Mouse (Mus musculus) erythroblast, embryonic 14.5 days (primary cell): Measurements from ENCODE around the gene Clasp1.

Experiments
- GATA1 ChIP-seq: IDR thresholded peaks from 2 replicates; pipeline ENCODE4 v1.6.1; 2012; ENCODE audit warnings: low read length, inconsistent platforms, mixed read lengths
- TAL1 ChIP-seq: IDR thresholded peaks from 3 replicates; pipeline ENCODE4 v1.6.1; 2012; ENCODE audit warnings: low read length, inconsistent platforms, mixed read lengths

DNA sequence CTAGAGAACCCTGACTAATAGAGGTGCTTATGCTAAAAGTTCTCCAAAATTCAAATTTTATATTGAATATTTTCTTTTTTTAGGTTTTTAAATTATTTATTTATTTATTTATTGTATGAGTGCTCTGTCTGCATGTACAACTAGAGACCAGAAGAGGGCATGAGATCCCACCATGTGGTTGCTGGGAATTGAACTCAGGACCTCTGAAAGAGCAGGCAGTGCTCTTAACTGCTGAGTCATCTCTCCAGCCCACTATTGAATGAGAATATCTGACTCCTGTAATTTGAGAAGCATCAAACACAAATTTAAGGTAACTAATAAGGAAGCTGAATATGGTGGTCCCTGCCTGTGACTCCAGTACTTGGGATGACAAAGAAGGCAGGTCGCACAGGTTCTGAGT lies 20.9 kb upstream of the Clasp1 start:
- TF ChIP-seq GATA1: no peak
- no peak for TF ChIP-seq TAL1
